Mouse (Mus musculus) liver, adult 2 months (tissue): Measurements from ENCODE around the gene Lin28a. TPM values are rescaled to one million over a fixed set of nuclear protein-coding genes. Genes with fewer than 3 reads are reported as not detected.

Experiments
- DNase-seq: peaks from one replicate; pipeline ENCODE4 v3.0.0-alpha.2; 2011; ENCODE audit warnings: low read depth, low spot score; ENCODE audit errors: extremely low read depth
- H3K27ac ChIP-seq: fragments of 200-500 bp; replicated peaks from 2 replicates; pipeline ENCODE4 v1.5.1; 2012; ENCODE audit warnings: low read depth, mild to moderate bottlenecking, control low read depth, inconsistent platforms, low read length; ENCODE audit not compliant: insufficient read depth
- H3K27me3 ChIP-seq: fragments of 200-500 bp; 2 replicates; pipeline ENCODE4 v1.6.1; 2012; ENCODE audit warnings: mild to moderate bottlenecking, moderate library complexity, low read length, inconsistent platforms; ENCODE audit not compliant: control insufficient read depth, insufficient read depth
- H3K36me3 ChIP-seq: fragments of 200-500 bp; 2 replicates; pipeline ENCODE4 v1.6.1; 2012; ENCODE audit warnings: low read length, inconsistent platforms; ENCODE audit not compliant: control insufficient read depth, insufficient read depth
- H3K4me1 ChIP-seq: fragments of 200-500 bp; 2 replicates; pipeline ENCODE4 v1.6.1; 2011; ENCODE audit warnings: low read length; ENCODE audit not compliant: control insufficient read depth, insufficient read depth
- H3K4me3 ChIP-seq: fragments of 200-500 bp; 2 replicates; pipeline ENCODE4 v1.5.1; 2011; ENCODE audit warnings: low read depth, mild to moderate bottlenecking, control low read depth, low read length, moderate library complexity; ENCODE audit not compliant: insufficient read depth
- H3K79me2 ChIP-seq: fragments of 200-500 bp; 2 replicates; pipeline ENCODE4 v1.6.1; 2012; ENCODE audit warnings: inconsistent platforms, mild to moderate bottlenecking, low read length, moderate library complexity; ENCODE audit not compliant: control insufficient read depth, insufficient read depth
- H3K9ac ChIP-seq: fragments of 200-500 bp; 2 replicates; pipeline ENCODE4 v1.6.1; 2012; ENCODE audit warnings: low read depth, mild to moderate bottlenecking, control low read depth, inconsistent platforms, low read length
- CTCF ChIP-seq: fragments of 200-500 bp; IDR thresholded peaks from 2 replicates; pipeline ENCODE4 v1.5.1; 2011; ENCODE audit warnings: low read depth, low read length, control low read depth
- POLR2A ChIP-seq: fragments of 200-500 bp; IDR thresholded peaks from 2 replicates; pipeline ENCODE4 v1.6.1; 2011; ENCODE audit warnings: low read length, control low read depth; ENCODE audit not compliant: insufficient read depth; ENCODE audit errors: extremely low read depth
- WGBS: fragments of 180-500 bp; shearing (Covaris S2); methylation state at CpG from one replicate; pipeline ENCODE4 v1.1.7; 2018; 5-methylcytosine and 5-hydroxymethylcytosine counted together
- polyA plus RNA-seq: library from polyadenylated mRNA; depleted of rRNA; stranded (reverse); fragments of >200 nt; gene quantifications from 2 replicates; pipeline ENCODE4 v1.2.3, GENCODE M21; 2012
- total RNA-seq: library from RNA; depleted of rRNA; stranded (reverse); fragments of >200 nt; gene quantifications from 2 replicates; pipeline ENCODE4 v1.2.3, GENCODE M21; 2014

Gene Lin28a
- total and polyA plus RNA-seq, 2 experiments, result not detected

GRCm38 (mm10) chr4:133969114-133969770 lies 49.4 kb downstream of the Lin28a start:
- TF ChIP-seq POLR2A, result no peak
- TF ChIP-seq CTCF, result no peak
- Histone ChIP-seq H3K4me3 (no peak overlapping the region), H3K27me3 (no peaks in the 10 kb centered on the region), H3K36me3 (peaks cover 6% of the 10 kb centered on the region), H3K79me2 (no peaks in the 10 kb centered on the region), H3K9ac (no peak overlapping the region), H3K4me1 (peaks cover 3% of the 10 kb centered on the region; the same call in 1 of the 2 replicates), H3K27ac (no peak overlapping the region)
- WGBS, result 85% methylated on average over 8 of the region's 8 CpGs
- DNase-seq, result no peak

- no peaks in the 10 kb centered on the region for H3K79me2 ChIP-seq
- H3K9ac ChIP-seq, result peak within 1 kb of the TSS; percentile 96
- peaks cover 3% of the 10 kb centered on the region; the same call in 1 of the 2 replicates for H3K4me1 ChIP-seq
- no peak for TF ChIP-seq POLR2A
- no peak for TF ChIP-seq CTCF
- 2% methylated on average over 42 of the region's 42 CpGs for WGBS
- DNase-seq, result peak; percentile 13
- no peaks in the 10 kb centered on the region for H3K27me3 ChIP-seq
- peak within 1 kb of the TSS; percentile 91 for H3K4me3 ChIP-seq
- peak within 1 kb of the TSS; percentile 72 for H3K27ac ChIP-seq
- peaks cover 7% of the 10 kb centered on the region for H3K36me3 ChIP-seq
Observed at GRCm38 (mm10) chr4:133968150-133968921, 50.3 kb downstream of the Lin28a start, which contains the start of gene Hmgn2. TSS of gene Hmgn2 (minus strand) at chr4:133968650.

GRCm38 (mm10) chr4:133967866-133968149 lies 50.8 kb downstream of the Lin28a start:
- WGBS, result under 1% methylated on average over 28 of the region's 29 CpGs
- no peak for TF ChIP-seq POLR2A
- TF ChIP-seq CTCF, result no peak
- Histone ChIP-seq H3K27me3 (no peaks in the 10 kb centered on the region), H3K79me2 (no peaks in the 10 kb centered on the region), H3K4me3 (peak overlapping the region; percentile 91), H3K27ac (peak overlapping the region; percentile 72), H3K9ac (peak overlapping the region; percentile 96), H3K4me1 (peaks cover 3% of the 10 kb centered on the region; the same call in 1 of the 2 replicates), H3K36me3 (peaks cover 7% of the 10 kb centered on the region)
- DNase-seq, result peak; percentile 50

GRCm38 (mm10) chr4:133967138-133967865 lies 51.3 kb downstream of the Lin28a start:
- WGBS, result under 1% methylated on average over 93 of the region's 101 CpGs
- Histone ChIP-seq H3K27ac (peak overlapping the region; percentile 72), H3K4me1 (peaks cover 3% of the 10 kb centered on the region; the same call in 1 of the 2 replicates), H3K27me3 (no peaks in the 10 kb centered on the region), H3K4me3 (peak overlapping the region; percentile 91), H3K36me3 (peaks cover 7% of the 10 kb centered on the region), H3K79me2 (no peaks in the 10 kb centered on the region), H3K9ac (peak overlapping the region; percentile 96)
- peak; percentile 76 for DNase-seq
- TF ChIP-seq CTCF (no peak), POLR2A (0 out of 2 replicates have a peak, but pooled peaks have one; percentile 19)

- H3K79me2 ChIP-seq, result no peaks in the 10 kb centered on the region
- peaks cover 7% of the 10 kb centered on the region for H3K36me3 ChIP-seq
- H3K27me3 ChIP-seq, result no peaks in the 10 kb centered on the region
- DNase-seq, result no peak
- H3K9ac ChIP-seq, result peak overlapping the region; percentile 63
- H3K27ac ChIP-seq, result no peak overlapping the region
- H3K4me1 ChIP-seq, result peaks cover 3% of the 10 kb centered on the region; the same call in 1 of the 2 replicates
- WGBS, result 44% methylated on average over 12 of the region's 12 CpGs
- peak overlapping the region; percentile 71 for H3K4me3 ChIP-seq
- TF ChIP-seq CTCF (no peak), POLR2A (no peak)
Observed at GRCm38 (mm10) chr4:133966271-133966940, 52.2 kb downstream of the Lin28a start.
